Mouse (Mus musculus): Measurements from ENCODE around the gene Lifr. TPM values are rescaled to one million over a fixed set of nuclear protein-coding genes. Genes with fewer than 3 reads are reported as not detected.

The Lifr gene
- 10 to 100 TPM; 47.3 to 51.1 TPM for total RNA-seq (2021)

- no peak for DNase-seq (ENCODE audit: extremely low spot score in 1 of 2, low spot score in 1 of 2)
Measured at GRCm38 (mm10) chr15:7090211-7090765, at the start of gene Lifr. TSS of gene Lifr (plus strand) at chr15:7090614.

GRCm38 (mm10) chr15:7044081-7044749, 46.2 kb upstream of the Lifr start:
- DNase-seq (ENCODE audit: extremely low spot score in 1 of 2, low spot score in 1 of 2): no peak

GRCm38 (mm10) chr15:7045056-7045455, 45.4 kb upstream of the Lifr start:
- no peak for DNase-seq (ENCODE audit: extremely low spot score in 1 of 2, low spot score in 1 of 2)

- no peak for DNase-seq (ENCODE audit: extremely low spot score in 1 of 2, low spot score in 1 of 2)
Measured at GRCm38 (mm10) chr15:7047931-7048330, 42.5 kb upstream of the Lifr start.

- no peak for DNase-seq (ENCODE audit: extremely low spot score in 1 of 2, low spot score in 1 of 2)
Measured at GRCm38 (mm10) chr15:7048916-7049315, 41.5 kb upstream of the Lifr start.

GRCm38 (mm10) chr15:7051666-7052065, 38.7 kb upstream of the Lifr start:
- no peak for DNase-seq (ENCODE audit: extremely low spot score in 1 of 2, low spot score in 1 of 2)

GRCm38 (mm10) chr15:7052117-7052516, 38.3 kb upstream of the Lifr start:
- no peak for DNase-seq (ENCODE audit: extremely low spot score in 1 of 2, low spot score in 1 of 2)

GRCm38 (mm10) chr15:7056851-7057250, 33.6 kb upstream of the Lifr start:
- no peak for DNase-seq (ENCODE audit: extremely low spot score in 1 of 2, low spot score in 1 of 2)

- no peak for DNase-seq (ENCODE audit: extremely low spot score in 1 of 2, low spot score in 1 of 2)
Measured at GRCm38 (mm10) chr15:7060522-7060921, 29.9 kb upstream of the Lifr start.

- no peak for DNase-seq (ENCODE audit: extremely low spot score in 1 of 2, low spot score in 1 of 2)
Measured at GRCm38 (mm10) chr15:7061995-7062697, 28.3 kb upstream of the Lifr start.

- no peak for DNase-seq (ENCODE audit: extremely low spot score in 1 of 2, low spot score in 1 of 2)
Measured at GRCm38 (mm10) chr15:7062698-7063009, 27.8 kb upstream of the Lifr start.

- DNase-seq (ENCODE audit: extremely low spot score in 1 of 2, low spot score in 1 of 2): no peak
Measured at GRCm38 (mm10) chr15:7063521-7064240, 26.7 kb upstream of the Lifr start.

- DNase-seq (ENCODE audit: extremely low spot score in 1 of 2, low spot score in 1 of 2): no peak
Measured at GRCm38 (mm10) chr15:7064992-7065523, 25.4 kb upstream of the Lifr start.

GRCm38 (mm10) chr15:7065624-7066023, 24.8 kb upstream of the Lifr start:
- DNase-seq (ENCODE audit: extremely low spot score in 1 of 2, low spot score in 1 of 2): no peak

- no peak for DNase-seq (ENCODE audit: extremely low spot score in 1 of 2, low spot score in 1 of 2)
Measured at GRCm38 (mm10) chr15:7066752-7067151, 23.7 kb upstream of the Lifr start.

- DNase-seq (ENCODE audit: extremely low spot score in 1 of 2, low spot score in 1 of 2): no peak
Measured at GRCm38 (mm10) chr15:7069374-7069773, 21.0 kb upstream of the Lifr start.

- DNase-seq (ENCODE audit: extremely low spot score in 1 of 2, low spot score in 1 of 2): no peak
Measured at GRCm38 (mm10) chr15:7070199-7070794, 20.1 kb upstream of the Lifr start.

GRCm38 (mm10) chr15:7073269-7073668, 17.1 kb upstream of the Lifr start:
- no peak for DNase-seq (ENCODE audit: extremely low spot score in 1 of 2, low spot score in 1 of 2)

- no peak for DNase-seq (ENCODE audit: extremely low spot score in 1 of 2, low spot score in 1 of 2)
Measured at GRCm38 (mm10) chr15:7075185-7075584, 15.2 kb upstream of the Lifr start.

GRCm38 (mm10) chr15:7078356-7078755, 12.1 kb upstream of the Lifr start:
- no peak for DNase-seq (ENCODE audit: extremely low spot score in 1 of 2, low spot score in 1 of 2)
